Mouse (Mus musculus) CH12.LX (cell line): ENCODE results near the gene Snx19.

Experiments
- CTCF ChIP-seq, 2 experiments: IDR thresholded peaks in 1 of 2; conservative IDR thresholded peaks in 1 of 2; 2 replicates each; pipeline ENCODE4 v1.5.1; 2011 to 2012; ENCODE audit warnings: low read depth in 2 of 2, low read length in 2 of 2, improper control_type of control experiment in 1 of 2, inconsistent platforms in 1 of 2, mild to moderate bottlenecking in 1 of 2, moderate library complexity in 1 of 2
- E2F4 ChIP-seq: IDR thresholded peaks from 2 replicates; pipeline ENCODE4 v1.6.1; 2011; ENCODE audit warnings: low read depth, low read length, improper control_type of control experiment; ENCODE audit not compliant: insufficient replicate concordance
- GABPA ChIP-seq: IDR thresholded peaks from 2 replicates; pipeline ENCODE4 v1.6.1; 2012; ENCODE audit warnings: low read depth, low read length, improper control_type of control experiment, inconsistent platforms; ENCODE audit not compliant: insufficient replicate concordance
- HCFC1 ChIP-seq: IDR thresholded peaks from 2 replicates; pipeline ENCODE4 v1.6.1; 2012; ENCODE audit warnings: low read depth, mild to moderate bottlenecking, inconsistent platforms, low read length, improper control_type of control experiment
- MAZ ChIP-seq: IDR thresholded peaks from 2 replicates; pipeline ENCODE4 v1.6.1; 2012; ENCODE audit warnings: low read depth, mild to moderate bottlenecking, inconsistent platforms, low read length, improper control_type of control experiment, moderate library complexity
- MYC ChIP-seq: IDR thresholded peaks from 2 replicates; pipeline ENCODE4 v1.6.1; 2011; ENCODE audit warnings: low read depth, mild to moderate bottlenecking, improper control_type of control experiment, low read length
- POLR2A ChIP-seq: IDR thresholded peaks from 2 replicates; pipeline ENCODE4 v1.6.1; 2011; ENCODE audit warnings: low read depth, mild to moderate bottlenecking, improper control_type of control experiment, low read length
- RAD21 ChIP-seq: IDR thresholded peaks from 2 replicates; pipeline ENCODE4 v1.6.1; 2011; ENCODE audit warnings: low read depth, mild to moderate bottlenecking, low read length, improper control_type of control experiment, moderate library complexity
- RCOR1 ChIP-seq: conservative IDR thresholded peaks from 2 replicates; pipeline ENCODE4 v1.6.1; 2012; ENCODE audit warnings: low read depth, mild to moderate bottlenecking, inconsistent platforms, low read length, improper control_type of control experiment
- SMC3 ChIP-seq: IDR thresholded peaks from 2 replicates; pipeline ENCODE4 v1.6.1; 2011; ENCODE audit warnings: low read depth, low read length, improper control_type of control experiment
- TCF12 ChIP-seq: IDR thresholded peaks from 2 replicates; pipeline ENCODE4 v1.6.1; 2014; ENCODE audit warnings: low read depth, mild to moderate bottlenecking, inconsistent platforms, low read length, improper control_type of control experiment
- USF1 ChIP-seq: IDR thresholded peaks from 2 replicates; pipeline ENCODE4 v1.6.1; 2014; ENCODE audit warnings: low read depth, mild to moderate bottlenecking, inconsistent platforms, low read length, improper control_type of control experiment
- ZC3H11A ChIP-seq: IDR thresholded peaks from 2 replicates; pipeline ENCODE4 v1.6.1; 2012; ENCODE audit warnings: low read depth, mild to moderate bottlenecking, inconsistent platforms, low read length, improper control_type of control experiment
- ZMIZ1 ChIP-seq: IDR thresholded peaks from 2 replicates; pipeline ENCODE4 v1.6.1; 2012; ENCODE audit warnings: low read depth, mild to moderate bottlenecking, inconsistent platforms, low read length, improper control_type of control experiment

DNA sequence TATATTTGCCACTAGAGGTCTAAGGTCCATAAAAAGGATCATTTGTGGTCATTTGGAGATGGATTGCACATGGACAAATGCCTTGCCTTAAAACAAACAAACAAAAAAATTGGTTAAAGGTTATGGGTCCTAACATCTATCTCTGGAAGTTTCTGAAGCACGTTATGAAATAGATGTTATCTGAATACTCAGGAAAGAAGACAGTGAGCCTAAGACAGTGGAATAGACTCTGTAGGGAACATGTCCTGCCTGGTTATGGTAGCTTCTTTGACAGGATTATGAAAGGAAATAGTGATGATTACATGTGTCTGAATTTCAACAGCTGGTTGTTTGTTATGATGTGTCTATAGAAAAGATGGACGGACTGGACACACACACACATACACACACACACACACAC lies 27.6 kb downstream of the Snx19 start:
- TF ChIP-seq SMC3 = no peak
- TF ChIP-seq POLR2A = no peak
- no peak for TF ChIP-seq HCFC1
- no peak for TF ChIP-seq TCF12
- TF ChIP-seq CTCF (conservative IDR thresholded peaks at IDR 0.05 in 1 of 2, IDR thresholded peaks at IDR 0.05 in 1 of 2; ENCODE audit: low read depth in 2 of 2, low read length in 2 of 2) = no peak
- no peak for TF ChIP-seq ZC3H11A
- no peak for TF ChIP-seq E2F4
- TF ChIP-seq ZMIZ1 = no peak
- TF ChIP-seq RAD21 = no peak
- TF ChIP-seq MAZ = no peak
- TF ChIP-seq MYC = no peak
- TF ChIP-seq RCOR1 = no peak
- TF ChIP-seq USF1 = no peak
- TF ChIP-seq GABPA = no peak
